Mouse (Mus musculus) myocyte (in vitro differentiated cells): ENCODE data around the gene Bco1. TPM values are rescaled to one million over a fixed set of nuclear protein-coding genes. Genes with fewer than 3 reads are reported as not detected.

Experiments used
- H3K27me3 ChIP-seq: one replicate; pipeline ENCODE4 v1.6.1; 2011; ENCODE audit not compliant: control insufficient read depth, insufficient read depth, insufficient read length
- H3K36me3 ChIP-seq: one replicate; pipeline ENCODE4 v1.6.1; 2011; ENCODE audit not compliant: control insufficient read depth, insufficient read depth
- H3K4me2 ChIP-seq: one replicate; pipeline ENCODE4 v1.6.1; 2011; ENCODE audit warnings: low read depth, control low read depth
- H3K4me3 ChIP-seq: one replicate; pipeline ENCODE4 v1.5.1; 2011; ENCODE audit warnings: mild to moderate bottlenecking, control low read depth, moderate library complexity
- H3K79me2 ChIP-seq: one replicate; pipeline ENCODE4 v1.6.1; 2011; ENCODE audit not compliant: control insufficient read depth, insufficient read depth
- H3ac ChIP-seq: one replicate; pipeline ENCODE4 v1.6.1; 2011; ENCODE audit not compliant: control insufficient read depth, insufficient read length
- CEBPB ChIP-seq: IDR thresholded peaks from 2 replicates; pipeline ENCODE4 v1.6.1; 2011; ENCODE audit warnings: mild to moderate bottlenecking, moderate library complexity; ENCODE audit not compliant: poor library complexity, insufficient read depth, severe bottlenecking
- E2F4 ChIP-seq: IDR thresholded peaks from one replicate; pipeline ENCODE4 v1.6.1; 2011; ENCODE audit warnings: mild to moderate bottlenecking, control low read depth, moderate library complexity; ENCODE audit not compliant: insufficient read depth
- MAX ChIP-seq: IDR thresholded peaks from one replicate; pipeline ENCODE4 v1.6.1; 2011; ENCODE audit warnings: low read depth, mild to moderate bottlenecking, control low read depth
- MYOD1 ChIP-seq, 3 experiments: IDR thresholded peaks; one replicate each; pipeline ENCODE4 v1.6.1; 2011; ENCODE audit warnings: control low read depth in 2 of 3, low read depth in 2 of 3, mild to moderate bottlenecking in 2 of 3, moderate library complexity in 1 of 3; ENCODE audit not compliant: insufficient read length in 2 of 3, control insufficient read depth in 1 of 3
- MYOG ChIP-seq, 3 experiments: IDR thresholded peaks; one replicate each; pipeline ENCODE4 v1.6.1; 2011; ENCODE audit warnings: control low read depth in 2 of 3, low read depth in 2 of 3, mild to moderate bottlenecking in 2 of 3; ENCODE audit not compliant: insufficient read length in 2 of 3, control insufficient read depth in 1 of 3, insufficient read depth in 1 of 3
- POLR2A ChIP-seq: IDR thresholded peaks from one replicate; pipeline ENCODE4 v1.6.1; 2011; ENCODE audit warnings: low read depth, mild to moderate bottlenecking, control low read depth, moderate library complexity; ENCODE audit not compliant: insufficient read length
- POLR2AphosphoS2 ChIP-seq: IDR thresholded peaks from one replicate; pipeline ENCODE4 v1.6.1; 2011; ENCODE audit warnings: low read depth, control low read depth; ENCODE audit not compliant: insufficient read length
- REST ChIP-seq: IDR thresholded peaks from one replicate; pipeline ENCODE4 v1.6.1; 2011; ENCODE audit warnings: mild to moderate bottlenecking, control low read depth, moderate library complexity; ENCODE audit not compliant: insufficient read depth, insufficient read length
- SRF ChIP-seq: IDR thresholded peaks from one replicate; pipeline ENCODE4 v1.6.1; 2011; ENCODE audit warnings: low read depth; ENCODE audit not compliant: control insufficient read depth, insufficient read length
- TCF12 ChIP-seq: IDR thresholded peaks from one replicate; pipeline ENCODE4 v1.6.1; 2011; ENCODE audit warnings: mild to moderate bottlenecking, control low read depth; ENCODE audit not compliant: poor library complexity, insufficient read depth, severe bottlenecking
- TCF3 ChIP-seq: IDR thresholded peaks from one replicate; pipeline ENCODE4 v1.6.1; 2011; ENCODE audit warnings: low read depth, control low read depth; ENCODE audit not compliant: insufficient read length
- USF1 ChIP-seq: IDR thresholded peaks from one replicate; pipeline ENCODE4 v1.6.1; 2011; ENCODE audit warnings: low read depth, mild to moderate bottlenecking, control low read depth, moderate library complexity
- polyA plus RNA-seq: library from polyadenylated mRNA; unstranded; fragments of >200 nt; fragmentation: generic; extraction: Trizol; gene quantifications from one replicate; pipeline ENCODE4 v1.2.1, GENCODE M21; 2012; ENCODE audit warnings: missing spikeins

Bco1 gene
- polyA plus RNA-seq, 1 experiment = 0.02 TPM

DNA sequence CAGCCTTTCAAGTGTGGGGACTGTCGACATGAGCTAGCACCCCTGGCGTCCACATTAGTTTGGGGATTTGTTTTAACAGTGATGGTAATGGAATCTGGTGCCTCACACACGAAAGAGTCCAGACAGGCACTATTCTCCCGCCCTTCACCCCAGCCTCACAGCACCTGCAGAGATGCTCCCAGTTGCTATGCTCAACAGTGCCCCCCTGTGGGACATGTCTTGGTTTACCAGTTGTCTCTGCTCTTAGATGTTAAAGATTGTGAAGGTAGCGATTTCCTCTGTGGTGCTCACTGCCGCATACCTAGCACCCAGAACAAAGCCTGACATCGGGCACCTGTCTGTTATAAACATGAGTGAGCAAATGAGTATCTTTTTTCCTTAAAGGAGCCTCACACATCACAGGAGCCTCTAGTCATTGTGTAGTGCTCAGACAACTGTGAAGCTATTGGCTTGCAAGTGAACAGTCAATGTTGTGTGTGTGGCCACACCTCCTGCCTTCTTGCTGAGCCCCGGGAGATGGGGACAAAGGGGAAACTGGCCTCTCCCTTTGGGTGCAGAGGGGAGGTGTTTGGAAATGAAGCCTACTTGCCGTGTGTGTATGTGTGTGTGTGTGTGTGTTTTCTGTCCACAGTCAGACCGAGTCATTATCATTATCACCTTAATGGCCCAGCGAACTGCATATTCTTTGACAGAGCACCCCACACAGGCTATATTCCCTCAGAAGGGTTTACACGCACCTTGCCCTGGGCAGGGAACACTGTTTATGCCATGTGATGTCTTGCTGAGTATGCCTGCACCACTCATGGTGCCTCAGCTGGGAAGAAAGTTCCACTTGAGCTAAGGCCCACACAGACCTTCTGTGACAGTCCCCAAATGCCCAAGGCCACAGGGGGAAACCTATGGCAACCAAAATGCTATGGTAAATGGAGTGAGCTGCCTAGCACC lies 42.2 kb upstream of the Bco1 start:
- TF ChIP-seq POLR2A (no peak), POLR2AphosphoS2 (no peak), USF1 (no peak), MAX (no peak), SRF (no peak), CEBPB (no peak), TCF3 (no peak), TCF12 (no peak)
- Histone ChIP-seq H3K36me3 (no peaks in the 10 kb centered on the region), H3K27me3 (no peaks in the 10 kb centered on the region), H3ac (no peak overlapping the region), H3K79me2 (no peaks in the 10 kb centered on the region), H3K4me3 (no peak overlapping the region), H3K4me2 (no peak overlapping the region)

DNA sequence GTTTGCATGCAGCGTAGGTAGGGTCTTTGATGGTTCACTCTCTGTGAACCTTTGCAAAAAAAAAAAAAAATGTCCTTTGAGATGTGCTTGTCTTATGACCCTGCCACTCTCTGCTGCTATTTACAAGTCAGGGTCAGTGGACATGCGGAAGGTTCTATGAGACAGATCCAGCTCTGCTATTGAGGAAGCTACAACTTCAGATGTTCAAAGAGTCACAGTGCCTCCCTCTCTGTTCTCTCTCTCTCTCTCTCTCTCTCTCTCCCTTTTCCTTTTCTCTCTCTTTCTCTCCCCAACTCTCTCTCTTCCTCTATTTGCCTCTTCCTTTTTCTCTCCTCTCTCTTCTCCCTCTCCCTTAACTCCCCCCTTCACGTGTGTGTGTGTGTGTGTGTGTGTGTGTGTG lies 41.5 kb upstream of the Bco1 start:
- TF ChIP-seq REST = no peak
- TF ChIP-seq MYOD1 (IDR thresholded peaks at IDR 0.05; ENCODE audit: control insufficient read depth in 1 of 3, insufficient read length in 2 of 3, low read depth in 2 of 3) = no peak
- no peak for TF ChIP-seq MYOG (IDR thresholded peaks at IDR 0.05; ENCODE audit: control insufficient read depth in 1 of 3, insufficient read depth in 1 of 3, insufficient read length in 2 of 3, low read depth in 2 of 3)
- no peak for TF ChIP-seq POLR2AphosphoS2
- no peak for TF ChIP-seq E2F4
- no peak for TF ChIP-seq TCF3
- TF ChIP-seq USF1 = no peak
- Histone ChIP-seq H3ac (no peak overlapping the region), H3K27me3 (no peaks in the 10 kb centered on the region), H3K4me2 (no peak overlapping the region), H3K4me3 (no peak overlapping the region), H3K79me2 (no peaks in the 10 kb centered on the region), H3K36me3 (no peaks in the 10 kb centered on the region)

DNA sequence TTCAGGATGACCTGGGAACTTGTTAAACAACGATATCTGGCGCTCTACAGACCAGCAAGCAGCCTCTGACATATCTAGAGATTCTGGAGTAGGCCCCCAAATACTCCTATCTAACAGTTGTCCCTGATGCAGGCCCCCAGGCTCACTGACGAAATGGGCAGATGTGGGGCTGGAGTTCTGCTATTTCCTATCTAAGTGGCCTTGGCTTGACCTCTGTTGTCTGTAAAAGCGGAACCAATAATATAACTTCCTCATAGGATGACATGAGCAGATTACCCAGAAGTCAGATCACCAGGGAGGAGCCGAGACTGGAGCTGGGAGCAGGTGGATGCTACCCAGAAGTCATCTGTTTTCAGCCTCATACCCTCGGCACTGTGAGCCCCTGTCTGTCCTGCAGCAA lies 40.6 kb upstream of the Bco1 start:
- no peak for TF ChIP-seq MYOD1 (IDR thresholded peaks at IDR 0.05; ENCODE audit: control insufficient read depth in 1 of 3, insufficient read length in 2 of 3, low read depth in 2 of 3)
- no peak for TF ChIP-seq REST
- TF ChIP-seq CEBPB = no peak
- no peak for TF ChIP-seq TCF3
- TF ChIP-seq TCF12 = no peak
- TF ChIP-seq E2F4 = no peak
- no peak for TF ChIP-seq POLR2AphosphoS2
- no peak for TF ChIP-seq MAX
- no peak for TF ChIP-seq USF1
- TF ChIP-seq POLR2A = no peak
- TF ChIP-seq SRF = no peak
- TF ChIP-seq MYOG (IDR thresholded peaks at IDR 0.05; ENCODE audit: control insufficient read depth in 1 of 3, insufficient read depth in 1 of 3, insufficient read length in 2 of 3, low read depth in 2 of 3) = no peak
- no peak overlapping the region for H3K4me3 ChIP-seq
- no peak overlapping the region for H3K4me2 ChIP-seq
- no peak overlapping the region for H3ac ChIP-seq
- H3K27me3 ChIP-seq = no peaks in the 10 kb centered on the region
- H3K36me3 ChIP-seq = no peaks in the 10 kb centered on the region
- no peaks in the 10 kb centered on the region for H3K79me2 ChIP-seq

DNA sequence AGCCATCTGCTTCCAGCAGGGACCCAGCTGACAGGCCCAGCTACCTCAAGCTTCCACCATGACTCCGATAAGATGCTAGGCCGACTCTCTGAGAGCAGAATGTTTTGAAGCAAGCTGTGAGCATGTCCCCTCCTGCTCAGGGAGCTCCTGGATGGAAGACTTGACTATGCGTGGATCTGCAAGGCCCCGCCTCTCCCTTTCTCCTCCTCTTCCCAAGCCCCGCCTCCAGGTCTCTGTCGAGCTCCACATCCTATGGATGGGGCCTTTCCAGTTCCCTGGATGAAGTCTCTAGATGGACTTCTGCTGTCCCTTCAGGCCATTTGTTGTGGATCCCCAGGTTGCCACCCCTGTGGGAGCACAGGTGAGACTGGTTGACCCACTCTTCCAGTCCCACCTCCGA lies 36.6 kb upstream of the Bco1 start:
- no peak overlapping the region for H3ac ChIP-seq
- no peaks in the 10 kb centered on the region for H3K36me3 ChIP-seq

More for the DNA sequence above, 36.6 kb upstream of the Bco1 start:
- Histone ChIP-seq H3K4me3 (no peak overlapping the region), H3K79me2 (no peaks in the 10 kb centered on the region), H3K27me3 (peaks cover 9% of the 10 kb centered on the region), H3K4me2 (no peak overlapping the region)
- TF ChIP-seq REST (no peak), CEBPB (no peak), E2F4 (no peak), POLR2AphosphoS2 (no peak), MAX (no peak), TCF12 (no peak), POLR2A (no peak), SRF (no peak), MYOG (IDR thresholded peaks at IDR 0.05; ENCODE audit: control insufficient read depth in 1 of 3, insufficient read depth in 1 of 3, insufficient read length in 2 of 3, low read depth in 2 of 3) (no peak), USF1 (no peak), TCF3 (no peak), MYOD1 (IDR thresholded peaks at IDR 0.05; ENCODE audit: control insufficient read depth in 1 of 3, insufficient read length in 2 of 3, low read depth in 2 of 3) (no peak)
